Mouse (Mus musculus) adrenal gland, adult (tissue): ENCODE data around the gene Gm42372.
"Not testable (repeated sequence)": the region's sequence is repeated elsewhere in the genome, so short reads cannot be mapped to it uniquely, and the experiment has no call there.

Source experiments
- DNase-seq, 2 experiments: peaks; one replicate each; pipeline ENCODE4 v3.0.0; 2022 to 2023; ENCODE audit warnings: low spot score in 1 of 2; ENCODE audit not compliant: inconsistent age in 2 of 2

Gene Gm42372

DNA sequence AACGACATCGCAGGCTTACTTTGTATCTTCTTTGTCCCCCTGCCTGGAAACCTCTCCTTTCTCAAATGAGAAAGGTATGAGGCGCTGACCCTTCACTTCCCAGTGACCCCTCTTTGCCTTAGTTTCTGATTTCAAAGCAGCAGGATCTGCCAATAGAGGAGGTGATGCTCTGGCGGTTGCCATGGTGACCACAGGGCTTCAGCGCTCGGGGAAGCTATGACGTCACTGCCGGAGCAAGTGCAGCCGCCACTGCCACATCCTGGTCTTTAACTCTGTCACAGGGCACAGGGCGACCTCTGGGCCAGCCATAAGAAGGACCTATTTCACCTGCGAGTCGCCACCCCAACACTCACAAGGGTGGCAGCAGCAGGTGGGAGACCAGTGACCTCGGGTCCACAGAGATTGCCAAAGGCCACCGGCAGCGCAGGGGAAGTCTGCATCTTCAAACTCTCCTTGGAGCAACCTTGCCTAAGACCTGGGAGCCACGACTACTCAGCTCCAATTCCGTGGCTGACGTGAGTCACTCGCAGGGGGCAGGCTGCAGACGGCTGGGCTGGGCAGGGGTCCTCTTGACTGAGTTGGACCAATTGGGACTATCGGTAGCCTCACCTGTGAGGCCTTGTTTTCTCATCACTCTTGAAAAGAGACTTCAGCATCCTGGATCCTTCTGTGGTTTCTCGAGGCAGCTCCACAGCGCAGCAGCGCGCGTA lies at the start of gene Gm42372:
Gm42372 (plus strand) TSS at position 228 of the 710 bp plus-strand sequence.
- DNase-seq, result peak; percentile 68 to 74

DNA sequence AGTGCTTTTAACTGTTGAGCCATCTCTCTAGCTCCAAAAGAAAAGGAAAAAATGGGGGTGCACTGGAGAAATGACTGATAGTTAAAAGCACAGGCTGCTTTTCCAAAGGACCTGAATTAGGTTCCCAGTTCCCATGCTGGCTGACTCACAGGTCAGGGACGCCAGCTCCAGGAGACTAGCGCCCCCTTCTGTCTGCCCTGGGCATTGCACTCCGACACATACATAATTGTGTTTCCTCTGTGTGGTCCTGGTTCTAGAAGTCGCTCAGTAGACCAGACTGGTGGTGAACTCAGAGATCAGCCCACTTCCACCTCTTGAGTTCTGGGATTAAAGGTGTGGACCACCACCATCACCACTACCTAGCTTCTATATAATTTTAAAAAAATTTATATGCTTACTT lies 45.6 kb upstream of the Gm42372 start:
- DNase-seq, result no peak

DNA sequence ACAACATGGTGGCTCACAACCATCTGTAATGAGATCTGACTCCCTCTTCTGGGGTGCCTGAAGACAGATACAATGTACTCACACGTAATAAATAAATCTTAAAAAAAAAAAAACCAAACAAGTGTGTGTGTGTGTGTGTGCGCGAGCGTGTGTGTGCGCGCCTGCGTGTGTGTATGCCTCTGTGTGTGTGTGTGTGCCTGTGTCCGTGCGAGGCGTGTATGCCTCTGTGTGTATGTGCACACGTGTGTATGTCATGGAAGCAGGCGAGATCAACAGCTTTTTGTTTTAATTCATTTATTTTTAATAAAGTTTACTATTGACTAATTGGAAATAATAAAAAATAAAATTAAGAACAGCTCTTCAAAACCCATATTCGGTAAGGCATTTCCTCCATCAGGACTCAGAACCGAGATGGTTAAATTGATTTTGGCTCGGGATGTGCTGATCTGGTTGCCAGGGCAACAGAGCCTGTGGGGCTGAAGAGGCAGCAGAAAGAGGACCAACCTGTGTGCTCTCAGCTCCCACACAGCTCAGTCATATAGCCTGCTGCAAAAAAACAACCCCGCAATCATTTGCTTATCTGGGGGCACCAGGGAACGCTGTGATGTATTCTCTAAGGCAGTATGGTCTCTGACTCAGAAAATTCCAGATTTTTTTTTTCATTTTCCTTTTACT lies 44.6 kb upstream of the Gm42372 start:
- no peak for DNase-seq

DNA sequence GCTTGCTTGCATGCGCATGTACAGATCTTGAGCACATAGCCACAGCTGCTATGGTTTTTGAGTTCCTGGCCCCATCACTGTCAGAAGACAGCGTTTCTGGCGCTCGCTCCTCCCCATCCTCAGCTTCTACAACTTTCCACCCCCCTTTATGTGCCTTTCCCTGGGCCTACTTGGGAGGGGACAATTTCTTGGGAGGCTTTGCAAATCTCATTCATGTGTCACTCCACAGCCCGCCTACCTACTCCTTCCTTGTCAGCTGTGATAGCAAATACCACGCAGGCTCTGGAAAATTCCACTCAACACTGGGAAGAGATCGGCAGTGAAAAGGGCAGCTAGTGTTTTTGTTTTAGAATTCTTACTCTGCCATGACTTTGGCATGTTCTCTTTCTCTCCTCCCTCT lies 42.6 kb upstream of the Gm42372 start:
- peak; percentile 74 to 86 for DNase-seq

DNA sequence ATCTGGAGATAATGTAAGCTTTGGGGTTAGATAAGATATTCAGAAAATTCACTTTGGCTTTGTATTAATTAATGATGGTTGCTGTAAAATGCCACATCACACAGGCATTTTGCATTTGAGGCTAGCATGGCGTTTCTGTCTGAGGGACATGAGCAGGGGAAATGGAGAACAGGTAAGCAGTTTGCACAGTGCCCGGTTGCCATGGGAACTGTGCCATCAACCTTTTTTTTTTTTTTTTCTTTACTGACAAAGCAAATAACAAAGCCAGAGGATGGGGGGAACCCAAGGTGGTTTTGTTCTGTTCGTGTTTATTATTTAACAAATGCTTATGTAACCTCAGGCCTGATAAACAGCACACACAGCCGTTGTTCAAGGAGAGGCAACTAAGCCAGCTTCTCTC lies 40.0 kb upstream of the Gm42372 start:
- no peak for DNase-seq

DNA sequence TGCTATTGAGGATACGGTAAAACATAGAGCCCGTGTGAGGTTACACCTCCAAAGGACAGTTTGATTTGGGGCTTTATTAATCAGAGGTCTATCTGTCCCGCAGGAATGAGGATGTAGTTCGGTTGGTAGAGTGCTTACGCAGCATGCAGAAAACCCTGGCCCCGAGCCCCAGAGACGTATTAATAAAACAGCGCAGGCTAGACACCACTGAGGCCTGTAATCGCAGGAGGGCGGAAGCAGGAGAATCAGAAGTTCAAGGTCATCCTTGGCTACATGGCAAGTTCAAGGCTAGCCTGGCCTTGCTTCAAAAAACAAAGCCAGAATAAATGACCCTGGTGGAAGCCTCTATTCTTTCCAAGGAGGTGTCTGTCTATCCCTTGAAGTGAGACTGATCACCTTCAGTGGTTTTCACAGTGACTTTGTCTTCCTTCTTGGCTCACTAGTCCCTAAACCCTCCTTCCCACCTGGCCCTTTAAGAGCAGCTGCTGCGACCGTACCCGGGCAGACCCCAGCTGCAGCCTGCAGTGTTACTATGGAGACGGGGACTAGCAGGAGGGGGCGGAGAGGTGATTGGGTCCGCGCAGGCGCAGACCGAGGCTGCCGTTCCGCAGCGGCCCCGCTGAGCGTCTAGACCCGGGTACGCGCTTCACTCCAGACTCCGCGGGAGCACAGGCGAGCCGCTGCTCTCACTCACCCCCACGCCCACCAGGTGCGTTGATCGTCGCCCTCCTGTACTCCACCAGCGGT lies 38.7 kb upstream of the Gm42372 start, which contains the start of gene Pnmal2:
Pnmal2 (plus strand) TSS at position 622 of the 747 bp plus-strand sequence.
- DNase-seq, result peak; percentile 92 to 95

DNA sequence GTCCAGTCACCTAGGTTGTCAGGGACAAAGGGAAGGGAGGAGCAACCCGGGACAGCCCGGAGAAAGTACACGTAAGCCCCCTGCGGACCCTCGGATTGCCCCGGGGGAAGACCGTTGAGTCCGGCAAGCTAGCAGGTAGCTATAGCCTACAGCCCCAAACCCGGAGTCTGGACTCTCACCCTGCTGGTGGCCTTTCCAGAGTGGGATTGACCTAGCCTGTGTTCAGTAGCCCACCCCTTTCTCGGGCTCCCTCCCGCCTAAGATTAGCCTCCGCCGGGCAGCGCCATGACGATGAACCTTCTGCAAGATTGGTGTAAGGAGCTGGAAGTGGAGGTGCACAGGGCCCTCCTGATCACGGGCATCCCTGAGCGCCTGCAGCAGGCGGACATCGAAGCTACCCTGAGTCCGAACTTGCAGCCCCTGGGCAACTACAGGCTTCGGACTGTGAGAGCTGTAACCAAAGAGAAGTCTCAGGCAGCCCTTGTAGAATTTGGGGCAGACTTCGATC lies 38.0 kb upstream of the Gm42372 start:
- DNase-seq, result no peak

DNA sequence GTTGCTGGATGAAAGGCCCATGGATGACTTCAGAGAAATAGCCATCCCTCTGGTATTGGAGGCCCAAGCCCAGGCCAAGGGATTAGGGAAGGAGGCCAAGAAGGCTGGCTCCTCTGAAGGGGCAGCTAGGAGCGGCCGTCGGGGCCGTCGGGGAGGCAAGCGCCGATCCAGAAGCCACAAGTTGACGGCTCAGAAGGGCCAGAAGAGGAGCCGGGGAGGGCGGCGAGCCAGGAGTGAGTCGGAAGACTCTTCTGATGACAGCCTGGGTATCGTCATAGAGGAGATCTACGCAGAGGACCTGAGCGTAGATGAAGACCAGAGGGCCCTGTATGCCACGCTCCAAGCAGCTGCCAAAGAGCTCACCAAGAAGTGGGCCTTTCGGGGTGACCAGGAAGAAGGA lies 37.5 kb upstream of the Gm42372 start:
- DNase-seq, result peak in 1 of 2 experiments; percentile 35

DNA sequence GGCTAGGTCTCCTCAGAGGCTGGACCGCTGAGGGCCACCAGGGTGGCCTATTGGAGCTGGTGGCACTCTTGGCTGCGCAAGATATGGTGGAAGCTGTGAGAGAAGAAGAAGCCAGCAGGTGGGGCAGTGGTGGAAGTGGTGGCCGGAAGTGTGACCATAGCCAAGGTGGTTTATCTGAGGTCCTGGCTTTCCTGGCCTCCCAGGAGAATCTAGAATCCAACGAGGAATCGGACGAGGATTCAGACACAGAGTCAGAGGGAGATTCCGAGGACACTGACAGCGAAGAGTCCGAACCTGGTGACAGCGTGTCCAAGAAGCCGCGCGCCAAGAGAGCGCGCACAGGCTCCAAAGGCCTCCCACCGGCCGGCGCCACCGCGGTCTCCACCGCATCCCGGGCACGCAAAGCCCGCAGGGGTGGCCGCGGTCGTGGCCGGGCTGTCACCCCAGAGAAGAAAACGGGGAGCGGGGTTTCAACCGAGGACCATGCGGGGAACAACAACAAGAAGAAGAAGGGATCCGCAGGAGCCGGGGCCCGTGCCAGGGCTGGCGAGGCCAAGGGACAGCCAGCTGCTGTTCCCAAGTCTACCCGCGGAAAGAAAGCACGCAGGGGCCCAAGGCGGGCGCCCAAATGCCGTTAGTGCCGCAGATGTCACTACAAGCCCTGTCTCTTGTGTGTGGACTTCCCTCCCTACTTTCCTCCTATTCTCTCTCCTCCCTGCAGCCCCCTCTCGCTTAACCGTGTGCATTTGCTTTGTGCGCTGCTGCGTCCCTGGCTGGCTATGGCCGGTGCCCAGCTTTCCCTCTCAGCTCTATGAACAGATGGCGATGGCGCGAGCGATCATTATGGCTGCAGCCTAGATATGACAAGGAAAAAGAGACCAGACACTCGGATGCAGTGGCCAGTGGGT lies 36.2 kb upstream of the Gm42372 start:
- DNase-seq, result peak in 1 of 2 experiments; percentile 35

DNA sequence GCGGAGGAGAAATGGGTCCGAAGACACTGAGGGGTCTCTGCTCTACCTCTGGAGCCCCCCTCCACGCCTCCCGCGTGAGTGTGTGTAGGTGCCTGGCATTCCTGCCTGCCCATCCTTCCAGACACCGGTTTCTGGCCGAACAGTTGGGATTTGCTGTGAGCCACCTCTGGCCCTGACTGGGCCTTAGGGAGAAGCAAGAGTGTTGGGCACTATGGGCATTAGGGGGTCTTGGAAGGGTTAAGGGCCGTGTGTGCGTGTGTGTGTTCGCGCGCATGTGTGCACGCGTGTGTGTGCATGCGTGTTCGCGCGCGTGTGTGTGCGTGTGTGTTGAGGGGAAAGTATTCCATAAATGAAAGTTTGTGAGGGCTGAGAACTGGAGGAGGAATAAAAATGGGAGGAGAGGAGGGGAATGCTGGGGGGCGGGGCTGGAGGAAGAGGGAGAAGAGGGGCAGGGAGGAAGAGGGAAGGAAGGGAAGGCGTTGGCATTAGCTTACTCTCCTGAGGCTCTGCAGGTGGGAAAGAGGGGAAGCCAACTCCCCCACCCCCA lies 35.5 kb upstream of the Gm42372 start:
- no peak for DNase-seq

DNA sequence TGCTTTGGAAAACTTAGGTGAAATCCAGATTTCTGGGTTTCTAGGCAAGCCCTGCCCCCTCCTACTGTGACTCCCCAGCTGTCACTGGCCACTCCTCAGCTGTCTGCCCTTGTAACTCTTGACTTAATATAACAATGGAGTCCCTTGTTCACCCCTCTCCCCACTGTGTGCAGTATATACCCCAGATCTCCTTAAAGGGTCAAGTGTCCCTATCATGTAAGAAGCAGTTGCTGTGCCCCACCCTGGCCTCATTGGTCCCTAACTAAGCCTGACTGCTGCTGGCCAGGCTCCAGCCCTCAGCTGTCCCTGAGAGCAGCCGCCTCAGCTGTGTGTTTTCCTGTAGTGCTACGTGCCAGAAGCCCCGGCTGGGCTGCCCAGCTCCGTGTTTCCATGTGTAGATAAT lies 34.9 kb upstream of the Gm42372 start:
- peak; percentile 37 to 63 for DNase-seq

DNA sequence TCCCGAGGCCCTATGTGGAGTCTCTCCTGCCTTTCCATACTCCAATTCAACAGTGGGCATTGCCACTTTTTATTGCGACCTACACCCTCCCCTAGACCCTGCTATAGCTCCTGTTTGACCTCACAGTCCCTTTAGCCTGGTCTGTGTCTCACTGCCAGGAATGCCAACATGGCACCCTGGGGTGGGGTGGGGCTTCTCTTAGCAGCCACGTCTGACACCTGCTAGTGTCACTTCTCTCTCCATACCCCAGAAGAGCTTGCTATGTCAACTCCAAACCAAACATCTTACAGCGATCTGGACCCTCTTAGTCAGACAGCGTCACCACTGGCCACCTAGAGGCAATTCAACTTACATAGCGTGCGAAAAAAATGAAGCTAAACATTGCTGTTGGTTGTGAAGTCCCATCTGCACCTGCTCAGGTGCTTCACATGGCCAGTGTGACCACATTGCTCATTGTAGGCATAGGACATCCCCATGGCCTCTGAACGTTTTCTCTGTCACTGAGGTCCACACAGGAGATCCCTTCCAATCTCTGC lies 33.9 kb upstream of the Gm42372 start:
- no peak for DNase-seq

DNA sequence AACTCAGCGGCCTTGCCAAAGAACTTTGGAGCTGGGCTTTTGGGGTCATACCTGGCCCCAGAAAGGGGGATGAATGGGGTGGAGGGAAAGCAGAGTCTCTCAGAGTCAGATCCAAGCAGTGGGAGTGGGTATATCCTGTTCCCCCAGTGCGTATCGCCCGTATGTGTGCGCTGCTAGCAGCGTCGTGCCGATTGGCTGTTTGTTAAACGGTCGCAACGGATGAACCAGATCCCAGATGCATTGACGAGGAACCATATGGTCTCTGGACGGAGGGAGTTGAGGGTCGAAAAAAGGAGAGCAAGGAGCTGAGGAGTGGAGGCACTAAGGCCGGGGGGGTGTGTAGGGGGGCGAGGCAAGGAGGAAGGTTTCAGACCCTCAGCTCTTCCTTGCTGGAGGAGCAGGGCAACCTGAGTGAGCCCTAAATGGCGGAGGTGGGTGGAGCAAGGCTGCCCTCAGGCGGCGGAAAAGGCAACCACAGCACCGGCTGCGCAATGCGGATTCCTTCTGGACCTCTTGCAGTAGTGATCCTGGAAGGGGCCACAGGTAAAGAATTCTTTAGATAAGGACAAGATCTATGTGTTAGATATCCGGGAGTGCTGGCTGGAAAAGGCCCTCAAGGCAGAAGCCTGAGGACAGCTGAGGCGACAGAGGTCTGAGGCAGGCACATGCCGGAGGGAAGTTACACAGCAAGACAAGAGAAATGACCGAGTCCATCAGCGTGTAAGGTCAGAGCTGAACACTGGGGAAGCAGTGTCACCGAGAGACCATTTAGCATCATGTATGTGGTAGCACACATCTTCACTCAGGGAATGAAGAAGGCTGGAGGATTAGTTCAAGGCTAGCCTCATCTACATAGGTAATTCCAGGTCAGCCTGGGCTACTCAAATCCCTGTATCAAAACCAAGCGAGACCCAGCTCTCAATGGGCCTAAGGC lies 32.7 kb upstream of the Gm42372 start:
- peak; percentile 80 to 93 for DNase-seq

DNA sequence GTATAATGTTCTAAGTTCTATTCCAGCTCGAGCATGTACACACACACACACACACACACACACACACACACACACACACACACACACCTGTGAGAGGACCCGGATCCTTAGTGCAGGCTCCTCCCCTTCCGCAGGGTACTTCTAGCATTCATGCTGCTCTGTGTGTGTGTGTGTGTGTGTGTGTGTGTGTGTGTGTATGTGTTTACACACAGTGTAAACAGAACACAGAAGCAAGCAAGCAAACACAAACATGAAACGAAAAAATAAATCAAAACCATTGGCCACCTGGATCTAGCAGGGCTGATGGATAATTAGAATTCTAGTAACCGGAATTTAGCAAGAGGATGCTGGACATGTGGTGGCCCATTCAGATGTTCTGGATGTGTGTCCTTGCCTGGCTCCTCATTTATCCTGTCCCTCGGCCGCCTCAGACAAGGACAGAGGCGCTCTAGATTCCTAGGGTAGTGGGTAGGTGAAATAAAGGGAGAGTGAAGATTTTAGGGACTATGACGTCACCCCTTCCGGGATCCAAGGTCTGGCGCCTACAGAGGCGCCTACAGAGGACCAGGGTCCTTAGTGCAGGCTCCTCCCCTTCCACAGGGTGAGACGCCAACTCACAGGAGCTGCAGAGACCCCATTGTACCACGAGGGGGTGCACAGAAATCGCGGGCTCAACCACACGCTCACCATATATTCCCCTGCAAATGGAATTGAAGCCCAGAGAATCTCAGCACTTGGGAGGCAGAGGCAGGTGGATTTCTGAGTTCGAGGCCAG lies 31.8 kb upstream of the Gm42372 start:
- DNase-seq, result peak; percentile 85 to 95

DNA sequence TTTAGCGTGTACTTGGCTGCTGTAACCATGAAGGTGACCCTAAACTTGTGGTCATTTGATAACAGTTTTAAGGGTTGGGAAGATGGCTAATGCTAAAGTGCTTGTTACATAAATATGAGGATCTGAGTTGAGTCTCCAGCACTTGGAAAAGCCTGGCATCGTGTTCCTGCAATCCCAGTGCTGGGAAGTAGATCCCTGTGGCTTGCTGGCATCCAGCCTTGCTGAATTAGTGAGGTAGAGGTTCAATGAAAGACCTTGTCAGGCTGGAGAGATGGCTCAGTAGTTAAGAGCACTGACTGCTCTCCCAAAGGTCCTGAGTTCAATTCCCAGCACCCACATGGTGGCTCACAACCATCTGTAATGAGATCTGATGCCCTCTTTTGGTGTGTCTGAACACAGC lies 29.1 kb upstream of the Gm42372 start:
- DNase-seq, result not testable (repeated sequence)

DNA sequence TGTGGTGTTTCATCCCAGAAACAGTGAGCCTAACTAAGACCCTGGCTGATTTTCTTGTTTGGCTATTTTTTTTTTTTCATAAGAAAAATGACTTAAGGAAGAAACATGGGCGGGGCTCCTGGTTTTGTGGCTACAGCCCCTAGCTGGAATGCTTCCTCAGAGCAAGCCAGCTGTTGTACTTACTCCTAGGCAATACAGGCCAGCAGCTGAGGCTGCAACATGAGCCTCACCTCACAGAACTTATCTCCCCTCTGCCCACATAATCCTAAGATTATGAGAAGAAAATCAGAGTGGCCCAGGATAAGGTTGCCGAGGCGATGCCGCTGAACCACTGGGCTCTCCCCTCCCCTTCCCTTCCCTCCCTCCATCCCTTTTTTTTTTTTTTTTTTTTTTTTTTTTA lies 27.2 kb upstream of the Gm42372 start:
- DNase-seq, result no peak

DNA sequence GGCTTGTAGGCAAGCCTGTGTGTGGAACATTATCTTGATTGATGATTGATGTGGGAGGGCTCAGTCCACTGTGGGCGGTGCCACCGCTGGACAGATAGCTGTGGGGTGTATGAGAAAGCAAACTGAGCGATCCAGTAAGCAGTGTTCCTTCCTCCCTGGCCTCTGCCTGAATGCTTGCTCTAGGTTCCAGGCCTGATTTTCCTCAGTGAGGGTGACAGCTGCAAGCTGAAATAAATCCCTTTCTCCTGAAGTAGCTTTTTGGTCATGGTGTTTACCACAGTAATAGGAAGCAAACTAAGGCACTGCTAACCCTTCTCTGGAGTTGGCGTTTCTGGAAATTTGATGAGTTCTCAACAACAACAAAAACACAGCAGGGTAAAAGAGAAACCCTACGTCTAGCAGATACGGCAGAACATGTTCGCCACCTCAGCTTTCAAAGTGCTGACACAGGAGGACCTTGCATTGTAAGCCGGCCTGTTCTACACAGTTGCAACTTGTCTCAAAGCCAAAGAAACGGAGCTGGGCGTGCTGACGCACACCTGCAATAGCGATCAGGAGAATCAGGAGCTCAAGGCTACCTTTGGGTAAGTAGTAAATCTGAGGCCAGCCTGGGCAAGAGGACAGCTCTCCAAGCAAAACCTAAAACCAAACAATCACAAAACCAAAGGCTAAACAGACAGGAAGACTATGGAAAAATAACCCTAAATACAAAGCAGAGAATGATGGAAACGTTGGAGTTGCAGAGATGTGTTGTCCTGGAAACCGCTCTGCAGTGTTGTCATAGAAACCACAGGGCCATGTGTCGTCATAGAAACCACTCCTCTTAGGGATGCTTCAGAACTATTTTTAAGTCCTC lies 26.2 kb upstream of the Gm42372 start:
- no peak for DNase-seq
